Mouse (Mus musculus) ES-Bruce4 (cell line): ENCODE results near the gene Cirbp.

ENCODE experiments used
- CTCF ChIP-seq: IDR thresholded peaks from one replicate; pipeline ENCODE4 v1.8.1; 2011; ENCODE audit warnings: low read depth, low read length
- POLR2A ChIP-seq: IDR thresholded peaks from one replicate; pipeline ENCODE4 v1.8.1; 2011; ENCODE audit warnings: low read length; ENCODE audit not compliant: insufficient read depth

GRCm38 (mm10) chr10:80170601-80171021 is 4.8 kb downstream of the Cirbp start:
- TF ChIP-seq POLR2A (no peak), CTCF (no peak)
